Mouse (Mus musculus): Measurements from ENCODE around the gene Gm10382.
"Not testable (repeated sequence)": the region's sequence is repeated elsewhere in the genome, so short reads cannot be mapped to it uniquely, and the experiment has no call there.

Gm10382 gene

DNA sequence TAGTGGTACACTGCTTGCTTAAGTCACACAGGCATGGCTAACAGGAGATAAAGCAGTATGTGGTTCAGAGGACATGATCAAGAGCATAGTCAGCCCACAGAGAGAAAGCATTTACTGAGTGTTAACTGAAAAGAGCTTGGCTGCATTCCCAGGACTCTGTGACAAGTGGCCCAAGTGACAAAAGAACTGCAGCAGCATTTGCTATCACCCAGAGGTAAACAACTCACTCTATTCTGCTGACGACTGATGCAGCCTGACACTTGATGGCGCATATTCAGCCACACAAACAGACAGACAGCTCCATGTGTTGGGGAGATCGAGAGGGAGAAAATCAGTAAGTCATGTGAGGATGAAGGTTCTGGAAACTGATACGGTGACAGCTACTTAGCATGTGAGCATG, 24.6 kb downstream of the Gm10382 start:
- DNase-seq (ENCODE audit: low spot score in 2 of 2), result no peak

DNA sequence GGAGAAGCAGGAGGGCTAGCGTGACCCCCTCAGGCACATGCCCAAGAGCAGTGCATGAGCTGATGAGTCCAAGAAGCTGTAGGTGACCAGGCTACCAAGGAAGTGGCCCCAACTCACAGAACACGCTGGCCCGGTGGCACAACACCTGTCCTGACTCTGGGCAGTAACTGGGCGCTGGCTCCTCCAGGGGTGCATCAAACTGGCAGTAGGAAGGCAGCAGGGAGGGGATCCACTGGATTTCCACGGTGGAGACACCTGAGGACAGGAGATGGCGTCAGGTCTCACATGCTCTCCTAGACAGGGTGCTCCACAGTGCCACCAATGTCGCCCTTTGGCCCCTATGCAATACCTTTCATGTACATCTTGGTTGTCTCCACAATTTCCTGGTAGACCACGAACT, 27.1 kb downstream of the Gm10382 start:
- DNase-seq (ENCODE audit: low spot score in 2 of 2), result no peak

DNA sequence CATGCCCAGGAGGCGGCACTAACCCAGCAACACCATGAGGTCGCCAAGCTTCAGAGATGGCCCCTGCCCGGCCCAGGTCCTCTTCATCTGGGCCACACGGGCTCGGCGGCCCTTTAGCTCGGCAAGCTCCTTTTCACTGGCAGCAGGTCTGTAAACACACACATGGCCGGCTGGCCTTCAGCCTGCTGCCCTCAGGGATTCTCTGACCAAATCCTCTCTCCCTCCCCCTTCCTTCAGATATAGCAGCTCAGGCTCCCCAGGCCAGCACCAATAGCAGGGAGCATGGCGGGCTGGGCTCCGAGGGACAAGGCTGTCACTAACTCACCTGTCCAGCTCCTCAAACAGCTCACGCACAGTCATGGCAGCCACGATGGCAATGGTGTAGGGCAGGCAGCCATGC, 29.5 kb downstream of the Gm10382 start:
- no peak for DNase-seq (ENCODE audit: low spot score in 2 of 2)

DNA sequence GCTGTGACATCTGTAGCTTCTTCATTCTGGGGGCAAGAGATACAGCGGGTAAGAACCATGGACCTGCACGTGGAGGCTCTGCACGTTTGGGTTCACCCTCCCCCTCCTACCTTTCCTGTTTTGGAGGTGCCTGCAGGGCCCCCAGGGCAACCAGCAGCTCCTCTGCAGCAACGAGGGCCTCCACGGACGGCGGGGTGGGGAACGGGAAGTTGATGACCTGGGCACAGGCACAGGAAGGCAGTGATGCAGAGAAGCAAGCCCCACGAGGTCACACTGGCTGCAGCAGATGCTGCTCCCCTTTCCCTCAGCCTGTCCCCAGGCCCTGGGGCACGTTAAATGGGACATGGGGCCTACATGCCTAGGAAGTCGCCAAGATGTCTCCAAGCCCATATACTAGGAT, 30.0 kb downstream of the Gm10382 start:
- DNase-seq (ENCODE audit: low spot score in 2 of 2), result no peak

DNA sequence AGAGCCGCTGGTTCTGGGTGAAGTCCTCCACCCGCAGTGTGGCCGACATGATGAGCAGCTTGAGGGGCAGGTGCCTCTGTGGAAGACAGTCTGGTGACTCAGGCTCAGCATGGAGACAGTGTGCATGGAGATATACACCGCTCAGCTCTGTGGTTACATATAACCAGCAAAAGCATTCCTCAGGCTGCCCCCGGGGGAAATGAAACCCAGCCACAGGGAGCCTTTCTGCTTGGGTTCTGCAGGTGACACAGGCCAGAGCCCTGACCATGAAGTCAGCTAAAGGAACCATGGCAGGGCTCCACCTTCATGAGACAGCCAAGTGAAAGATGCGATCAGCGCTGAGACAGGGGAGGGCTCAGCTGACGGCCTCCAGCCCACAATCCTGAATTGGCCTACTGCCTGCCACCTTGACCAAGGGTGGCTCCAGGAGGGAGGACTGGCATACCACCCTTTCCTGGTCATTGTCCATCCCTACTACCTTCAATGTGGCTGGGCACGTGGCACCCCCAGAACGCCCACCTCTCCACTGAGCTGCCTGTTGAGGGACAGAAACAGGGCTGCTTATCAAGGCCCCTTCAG, 36.7 kb downstream of the Gm10382 start:
- DNase-seq (ENCODE audit: low spot score in 2 of 2), result no peak

DNA sequence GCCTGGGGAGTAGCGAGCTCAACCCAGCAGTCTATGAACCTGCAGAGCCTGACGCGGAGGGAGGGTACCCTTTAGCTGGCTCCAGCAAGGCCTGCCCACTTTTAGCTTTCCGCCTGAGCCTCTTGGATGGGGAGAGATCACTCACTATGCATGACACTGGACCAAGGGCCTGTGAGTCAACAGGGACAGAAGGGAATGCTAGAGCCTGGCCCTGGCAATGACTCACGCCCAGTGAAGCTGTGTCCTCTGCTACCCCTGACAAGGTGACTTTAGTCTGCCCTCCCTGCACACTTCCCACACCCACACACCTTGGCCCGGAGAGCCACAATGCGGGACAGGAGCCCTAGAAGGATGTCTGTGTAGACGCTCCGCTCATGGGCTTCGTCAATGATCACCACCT, 37.2 kb downstream of the Gm10382 start:
- no peak for DNase-seq (ENCODE audit: low spot score in 2 of 2)

DNA sequence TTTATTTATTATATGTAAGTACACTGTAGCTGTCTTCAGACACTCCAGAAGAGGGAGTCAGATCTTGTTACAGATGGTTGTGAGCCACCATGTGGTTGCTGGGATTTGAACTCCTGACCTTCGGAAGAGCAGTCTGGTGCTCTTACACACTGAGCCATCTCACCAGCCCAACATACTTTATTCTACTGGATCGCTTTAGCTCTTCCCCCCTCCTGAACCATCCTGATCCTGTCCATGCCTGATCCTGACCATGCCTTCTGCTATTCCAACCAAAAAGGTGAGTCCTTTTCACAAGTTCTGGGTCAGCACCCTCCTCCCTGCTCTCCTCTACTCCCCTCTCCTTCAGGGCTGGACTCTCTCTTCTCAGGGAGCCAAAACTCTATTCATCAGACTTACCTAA, 43.2 kb downstream of the Gm10382 start:
- not testable (repeated sequence) for DNase-seq (ENCODE audit: low spot score in 2 of 2)

DNA sequence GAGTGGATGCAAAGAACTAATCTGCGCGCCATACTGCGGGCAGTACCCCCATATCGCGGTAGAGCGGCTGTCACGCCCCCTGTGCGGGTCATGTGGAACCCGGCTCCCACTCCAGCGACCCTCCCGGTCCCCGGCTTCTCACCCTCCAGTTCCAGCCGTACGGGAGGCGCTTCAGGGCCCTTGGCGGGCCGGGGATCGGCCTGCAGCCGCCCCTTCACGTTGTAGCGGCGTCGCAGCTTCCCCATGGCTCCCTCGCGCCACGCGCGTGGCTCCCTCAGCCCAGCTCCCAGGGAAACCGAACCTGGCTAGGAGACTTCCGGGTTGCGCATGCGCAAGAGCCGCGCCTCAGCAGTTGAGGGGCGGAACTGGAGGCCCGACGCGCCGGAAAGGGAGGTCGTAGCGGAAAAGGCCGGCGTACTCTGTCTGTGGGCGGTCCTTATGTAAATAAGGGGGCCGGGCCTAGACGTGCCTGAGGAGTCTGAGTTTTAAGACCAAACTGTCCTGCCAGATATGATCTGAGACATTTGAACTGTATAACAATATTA, 44.7 kb downstream of the Gm10382 start, which contains the start of gene Dhx37:
Gene Dhx37, minus strand, starts transcription at position 329 of the 545 bp plus-strand sequence.
- peak; percentile 75 to 86 for DNase-seq (ENCODE audit: low spot score in 2 of 2)

DNA sequence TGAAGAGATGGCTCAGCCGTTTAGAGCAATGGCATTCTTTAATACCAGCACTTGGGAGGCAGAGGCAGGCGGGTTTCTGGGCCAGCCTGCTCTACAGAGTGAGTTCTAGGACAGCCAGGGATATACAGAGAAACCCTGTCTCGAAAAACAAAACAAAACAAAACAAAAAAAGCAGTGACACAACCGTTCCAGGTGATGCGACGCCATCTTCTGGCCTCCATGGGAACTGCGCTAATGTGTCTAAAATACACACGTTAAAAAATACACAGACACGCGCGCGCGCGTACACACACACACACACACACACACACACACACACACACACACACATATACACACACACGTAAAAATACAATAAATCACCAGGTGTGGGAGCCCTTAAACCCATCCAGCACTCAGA, 45.2 kb downstream of the Gm10382 start:
- not testable (repeated sequence) for DNase-seq (ENCODE audit: low spot score in 2 of 2)

All from frontal cortex, postnatal 25 days (tissue).